Comparison of ENCODE assay signal across 8 mouse cellular contexts in the genomic region with DNA sequence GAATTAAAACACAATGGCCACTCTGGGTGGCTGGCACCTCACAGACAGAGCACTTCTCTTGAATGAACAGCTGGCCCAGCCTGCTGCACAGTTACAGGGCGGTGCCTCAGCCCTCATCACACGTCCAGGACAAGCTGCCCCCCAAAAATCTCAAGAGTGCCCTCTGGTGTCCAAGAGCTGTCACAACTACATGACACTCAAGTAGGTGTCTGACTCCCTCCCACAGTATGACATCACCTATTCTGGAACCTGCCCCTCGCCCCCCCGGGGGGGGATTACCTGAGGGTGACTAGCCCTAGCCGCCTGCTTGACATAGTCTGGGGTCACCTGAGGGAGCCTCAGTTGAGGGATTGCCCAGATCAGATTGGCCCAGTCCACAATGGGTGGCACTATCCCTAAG. TPM values are rescaled to one million over a fixed set of nuclear protein-coding genes. Genes with fewer than 3 reads are reported as not detected.
DNase-seq lines count a peak whose midpoint lies in the region; ATAC-seq and TF ChIP-seq lines count a peak whose summit lies in the region.

No protein-coding gene starts in this region.

- no peak for TF ChIP-seq POLR2A in cerebellum, adult 2 months (IDR thresholded peaks at IDR 0.05; ENCODE audit: borderline replicate concordance, insufficient read depth, low read length)

- no peaks in the 10 kb centered on the region for H3K27me3 ChIP-seq in cerebellum, adult 2 months (ENCODE audit: control insufficient read depth, insufficient read depth, low read length)
- H3K27me3 ChIP-seq in midbrain, embryonic 13.5 days = no peaks in the 10 kb centered on the region

- H3K27ac ChIP-seq in cerebellum, adult 2 months (ENCODE audit: insufficient read depth, low read length) = no peak overlapping the region
- H3K27ac ChIP-seq in midbrain, embryonic 13.5 days = no peak overlapping the region

- no peak overlapping the region for H3K9ac ChIP-seq in midbrain, embryonic 13.5 days (replicated peaks)

- no peaks in the 10 kb centered on the region for H3K9me3 ChIP-seq in midbrain, embryonic 13.5 days

- H3K4me2 ChIP-seq in midbrain, embryonic 13.5 days (replicated peaks) = no peak overlapping the region

- intact Hi-C loops in left cerebral cortex, postnatal 14 days (cut with DNase I) = loop anchor here (5.0 kb wide), 2 partner anchors 43 to 372 kb away; partner anchors contain the start of genes Ahctf1 and Gm10518

- H3K4me1 ChIP-seq in cerebellum, adult 2 months (ENCODE audit: control insufficient read depth, insufficient read depth, low read length) = no peaks in the 10 kb centered on the region
- H3K4me1 ChIP-seq in midbrain, embryonic 13.5 days (replicated peaks) = no peaks in the 10 kb centered on the region

- ATAC-seq in cerebellum, adult (ENCODE audit: insufficient number of reproducible peaks, low FRiP score, low TSS enrichment) = no peak
- peak; percentile 73 for ATAC-seq in midbrain, embryonic 13.5 days

- TF ChIP-seq CTCF in cerebellum, adult 2 months (IDR thresholded peaks at IDR 0.05; ENCODE audit: borderline replicate concordance, insufficient read depth, low read depth, low read length) = peak; percentile 67

- 18% methylated on average over 5 of the region's 5 CpGs for WGBS in cerebellum, adult 2 months
- 18% methylated on average over 5 of the region's 5 CpGs for WGBS in midbrain, embryonic 13.5 days

- DNase-seq in cerebellum, adult 11 months = peak; percentile 48
- peak; percentile 59 to 69 for DNase-seq in cerebellum, adult 2 months
- DNase-seq in frontal cortex, postnatal 10 days (ENCODE audit: low spot score in 2 of 2) = peak; percentile 21 to 22
- DNase-seq in induced T-regulatory cell, adult 2 months (ENCODE audit: low read depth) = peak; percentile 79
- peak; percentile 55 to 58 for DNase-seq in left cerebral cortex, postnatal 14 days (ENCODE audit: low spot score in 2 of 2)
- peak; percentile 66 to 84 for DNase-seq in spleen, postnatal 10 days (ENCODE audit: low spot score in 2 of 2)

- H3K36me3 ChIP-seq in midbrain, embryonic 13.5 days = no peaks in the 10 kb centered on the region

- no peak overlapping the region for H3K4me3 ChIP-seq in cerebellum, adult 2 months (replicated peaks; ENCODE audit: insufficient read depth, low read depth, low read length)
- no peak overlapping the region for H3K4me3 ChIP-seq in midbrain, embryonic 13.5 days (replicated peaks)

RNA-seq across cellular contexts. Expression of gene Ahctf1, which starts 41.4 kb away (rescaled TPM):
- 31.9 and 34.4 TPM in 2 replicates for polyA plus RNA-seq in cerebellum, adult 2 months (2012; rRNA removed)
- total RNA-seq in left cerebral cortex, postnatal 14 days (2021) = 10 to 100 TPM; 24.6 to 28.4 TPM
- 21.7 and 21.9 TPM in 2 replicates for polyA plus RNA-seq in midbrain, embryonic 13.5 days (2015; fragmentation: Nextera tagmentation; extraction: Ambion mirVana)

RNA-seq across cellular contexts. Expression of gene Gm10518, which starts 41.7 kb away (rescaled TPM):
- not detected in 2 replicates for polyA plus RNA-seq in cerebellum, adult 2 months (2012; rRNA removed)
- not detected for total RNA-seq in left cerebral cortex, postnatal 14 days (2021)
- 0.22 TPM in 1 of 2 replicates, not detected in the other for polyA plus RNA-seq in midbrain, embryonic 13.5 days (2015; fragmentation: Nextera tagmentation; extraction: Ambion mirVana)

Comparison
In these comparisons a context has a peak if more than half of its experiments do, and no peak if none do; other contexts are left out.
1. DNase-seq: peak in every context shown above with its lines; median percentile 79 in induced T-regulatory cell, adult 2 months; 75 in spleen, postnatal 10 days; 64 in cerebellum, adult 2 months; 56 in left cerebral cortex, postnatal 14 days; 48 in cerebellum, adult 11 months; 22 in frontal cortex, postnatal 10 days.